In genomic region chr3:88505765-88506164, GRCm38 (mm10) we compare ENCODE assay signal across 16 mouse cellular contexts. TPM values are rescaled to one million over a fixed set of nuclear protein-coding genes. Genes with fewer than 3 reads are reported as not detected.
DNase-seq lines count a peak whose midpoint lies in the region; ATAC-seq and TF ChIP-seq lines count a peak whose summit lies in the region.
"Had no signal": no experiment of that assay in that cellular context is flagged by ENCODE, and none has a peak within 500 bp of the region (broad histone marks: within the 10 kb centered on the region; RNA-seq: fewer than 3 reads in every experiment).

No protein-coding gene starts in this region.

- H3K9me3 ChIP-seq in lung, embryonic 15.5 days, result no peaks in the 10 kb centered on the region
- no peaks in the 10 kb centered on the region for H3K9me3 ChIP-seq in embryonic facial prominence, embryonic 10.5 days
- no peaks in the 10 kb centered on the region for H3K9me3 ChIP-seq in limb, embryonic 10.5 days (replicated peaks)
- no peaks in the 10 kb centered on the region for H3K9me3 ChIP-seq in stomach, postnatal 0 days (ENCODE audit: control insufficient read depth, low read length)
- H3K9me3 ChIP-seq: heart, embryonic 12.5 days; megakaryocyte, embryonic 14.5 days had no signal

- H3K27ac ChIP-seq in lung, embryonic 15.5 days, result 0 out of 2 replicates have a peak overlapping the region, but pooled peaks have one; percentile 50
- H3K27ac ChIP-seq in embryonic facial prominence, embryonic 10.5 days (replicated peaks), result peak overlapping the region; percentile 77
- peak overlapping the region; percentile 81 for H3K27ac ChIP-seq in limb, embryonic 10.5 days
- H3K27ac ChIP-seq in stomach, postnatal 0 days (replicated peaks), result peak overlapping the region; percentile 45; the same call in 1 of the 2 replicates
- H3K27ac ChIP-seq: layer of hippocampus, adult 2 months had no signal

- no peaks in the 10 kb centered on the region for H3K27me3 ChIP-seq in lung, embryonic 15.5 days
- peaks cover 37% of the 10 kb centered on the region for H3K27me3 ChIP-seq in embryonic facial prominence, embryonic 10.5 days (replicated peaks; ENCODE audit: low read depth, poor library complexity, severe bottlenecking)
- H3K27me3 ChIP-seq in limb, embryonic 10.5 days (ENCODE audit: low read depth, poor library complexity, severe bottlenecking), result peaks cover 39% of the 10 kb centered on the region
- no peaks in the 10 kb centered on the region for H3K27me3 ChIP-seq in stomach, postnatal 0 days (ENCODE audit: control insufficient read depth, insufficient read depth, low read length)
- H3K27me3 ChIP-seq: heart, embryonic 12.5 days; megakaryocyte, embryonic 14.5 days had no signal

- no peak overlapping the region for H3K4me2 ChIP-seq in lung, embryonic 15.5 days
- no peak overlapping the region for H3K4me2 ChIP-seq in stomach, postnatal 0 days (replicated peaks; ENCODE audit: low read depth)
- H3K4me2 ChIP-seq: heart, embryonic 12.5 days had no signal

- H3K9ac ChIP-seq in lung, embryonic 15.5 days, result no peak overlapping the region
- no peak overlapping the region for H3K9ac ChIP-seq in stomach, postnatal 0 days (ENCODE audit: low read length)
- H3K9ac ChIP-seq: heart, embryonic 12.5 days had no signal

- no peak for DNase-seq in lung, postnatal 14 days
- peak; percentile 55 for DNase-seq in embryonic facial prominence, embryonic 10.5 days (ENCODE audit: low spot score)
- DNase-seq in limb, embryonic 10.5 days (ENCODE audit: low spot score), result no peak
- DNase-seq in stomach, postnatal 0 days (ENCODE audit: low spot score), result no peak
- no peak for DNase-seq in Muller cell, postnatal 12 days (ENCODE audit: inconsistent ontology term)
- DNase-seq in frontal cortex, adult 2 months (ENCODE audit: extremely low spot score in 1 of 2, low spot score in 1 of 2), result no peak
- DNase-seq: adrenal gland, adult 2 months; cerebellum, adult 9-10 months; gastrocnemius, postnatal 36 days; right cerebral cortex, postnatal 4 days; thymus, postnatal 14 days had no signal

- no peak for TF ChIP-seq EP300 in stomach, postnatal 0 days (optimal IDR thresholded peaks at IDR 0.05)

- TF ChIP-seq CTCF in stomach, postnatal 0 days (IDR thresholded peaks at IDR 0.05; ENCODE audit: low read depth), result no peak; the same call in 1 of the 2 replicates

- H3K36me3 ChIP-seq in lung, embryonic 15.5 days, result no peaks in the 10 kb centered on the region
- no peaks in the 10 kb centered on the region for H3K36me3 ChIP-seq in embryonic facial prominence, embryonic 10.5 days (replicated peaks)
- 0 out of 2 replicates have a peak, but pooled peaks cover 2% of the 10 kb centered on the region for H3K36me3 ChIP-seq in limb, embryonic 10.5 days
- H3K36me3 ChIP-seq in stomach, postnatal 0 days (ENCODE audit: control insufficient read depth, insufficient read depth, low read length), result no peaks in the 10 kb centered on the region
- H3K36me3 ChIP-seq: heart, embryonic 12.5 days had no signal

- no peak overlapping the region for H3K4me3 ChIP-seq in lung, embryonic 15.5 days
- H3K4me3 ChIP-seq in embryonic facial prominence, embryonic 10.5 days, result no peak overlapping the region; the same call in 1 of the 2 replicates
- H3K4me3 ChIP-seq in limb, embryonic 10.5 days, result peak overlapping the region; percentile 21; the same call in 1 of the 2 replicates
- no peak overlapping the region for H3K4me3 ChIP-seq in stomach, postnatal 0 days (ENCODE audit: low read depth, low read length)
- H3K4me3 ChIP-seq: heart, embryonic 12.5 days; layer of hippocampus, adult 2 months had no signal

- WGBS in lung, embryonic 15.5 days, result 44% methylated on average over 7 of the region's 7 CpGs
- WGBS in embryonic facial prominence, embryonic 10.5 days, result 34% methylated on average over 7 of the region's 7 CpGs
- WGBS in limb, embryonic 10.5 days, result 28% methylated on average over 7 of the region's 7 CpGs
- WGBS in stomach, postnatal 0 days, result 48% methylated on average over 7 of the region's 7 CpGs

- peaks cover 53% of the 10 kb centered on the region for H3K4me1 ChIP-seq in lung, embryonic 15.5 days
- peaks cover 81% of the 10 kb centered on the region for H3K4me1 ChIP-seq in embryonic facial prominence, embryonic 10.5 days
- H3K4me1 ChIP-seq in limb, embryonic 10.5 days, result peaks cover 63% of the 10 kb centered on the region
- H3K4me1 ChIP-seq in stomach, postnatal 0 days (replicated peaks; ENCODE audit: control insufficient read depth, insufficient read depth), result peaks cover 10% of the 10 kb centered on the region

- ATAC-seq in lung, embryonic 15.5 days (ENCODE audit: borderline replicate concordance, extremely low read depth, low FRiP score, low TSS enrichment), result no peak
- no peak for ATAC-seq in stomach, postnatal 0 days (ENCODE audit: low FRiP score, low TSS enrichment)
- ATAC-seq: inflammation-experienced regulatory T-cells, adult 6 months had no signal

RNA-seq across cellular contexts. Expression of gene Lmna, which starts 4.0 kb away (rescaled TPM):
- polyA plus RNA-seq in lung, embryonic 15.5 days (2015; fragmentation: Nextera tagmentation; extraction: Ambion mirVana), result 111 and 121 TPM in 2 replicates
- 15.2 and 17.9 TPM in 2 replicates for polyA plus RNA-seq in embryonic facial prominence, embryonic 10.5 days (2016; fragmentation: Nextera tagmentation; extraction: Ambion mirVana)
- polyA plus RNA-seq in limb, embryonic 10.5 days (2016; fragmentation: Nextera tagmentation; extraction: Ambion mirVana), result 9.2 and 14.5 TPM in 2 replicates
- polyA plus RNA-seq in stomach, postnatal 0 days (2015; fragmentation: Nextera tagmentation; extraction: Ambion mirVana), result 250 and 267 TPM in 2 replicates
- polyA plus RNA-seq in frontal cortex, adult 2 months (2012; rRNA removed), result 52.5 and 53.9 TPM in 2 replicates

RNA-seq across cellular contexts. Expression of gene Mex3a, which starts 26.4 kb away (rescaled TPM):
- polyA plus RNA-seq in lung, embryonic 15.5 days (2015; fragmentation: Nextera tagmentation; extraction: Ambion mirVana), result 15.8 and 16.8 TPM in 2 replicates
- 33.6 and 37.4 TPM in 2 replicates for polyA plus RNA-seq in embryonic facial prominence, embryonic 10.5 days (2016; fragmentation: Nextera tagmentation; extraction: Ambion mirVana)
- 28.9 and 34.8 TPM in 2 replicates for polyA plus RNA-seq in limb, embryonic 10.5 days (2016; fragmentation: Nextera tagmentation; extraction: Ambion mirVana)
- 3.3 and 3.4 TPM in 2 replicates for polyA plus RNA-seq in stomach, postnatal 0 days (2015; fragmentation: Nextera tagmentation; extraction: Ambion mirVana)
- polyA plus RNA-seq in frontal cortex, adult 2 months (2012; rRNA removed), result 4.5 and 4.7 TPM in 2 replicates

RNA-seq across cellular contexts. Expression of gene Rab25, which starts 42.3 kb away (rescaled TPM):
- 33.1 and 36.4 TPM in 2 replicates for polyA plus RNA-seq in lung, embryonic 15.5 days (2015; fragmentation: Nextera tagmentation; extraction: Ambion mirVana)
- 4.9 and 5.8 TPM in 2 replicates for polyA plus RNA-seq in embryonic facial prominence, embryonic 10.5 days (2016; fragmentation: Nextera tagmentation; extraction: Ambion mirVana)
- 1.7 and 3.7 TPM in 2 replicates for polyA plus RNA-seq in limb, embryonic 10.5 days (2016; fragmentation: Nextera tagmentation; extraction: Ambion mirVana)
- 252 and 271 TPM in 2 replicates for polyA plus RNA-seq in stomach, postnatal 0 days (2015; fragmentation: Nextera tagmentation; extraction: Ambion mirVana)
- polyA plus RNA-seq in frontal cortex, adult 2 months (2012; rRNA removed), result 0.40 and 0.67 TPM in 2 replicates
- polyA plus RNA-seq: inflammation-experienced regulatory T-cells, adult 6 months had no signal

RNA-seq across cellular contexts. Expression of gene Sema4a, which starts 44.8 kb away (rescaled TPM):
- 4.5 and 5.3 TPM in 2 replicates for polyA plus RNA-seq in lung, embryonic 15.5 days (2015; fragmentation: Nextera tagmentation; extraction: Ambion mirVana)
- 5.9 and 7.1 TPM in 2 replicates for polyA plus RNA-seq in embryonic facial prominence, embryonic 10.5 days (2016; fragmentation: Nextera tagmentation; extraction: Ambion mirVana)
- 4.7 and 6.7 TPM in 2 replicates for polyA plus RNA-seq in limb, embryonic 10.5 days (2016; fragmentation: Nextera tagmentation; extraction: Ambion mirVana)
- polyA plus RNA-seq in stomach, postnatal 0 days (2015; fragmentation: Nextera tagmentation; extraction: Ambion mirVana), result 27.9 and 32.7 TPM in 2 replicates
- 66.2 and 70.8 TPM in 2 replicates for polyA plus RNA-seq in frontal cortex, adult 2 months (2012; rRNA removed)

RNA-seq across cellular contexts. Expression of gene Lamtor2, which starts 47.1 kb away (rescaled TPM):
- polyA plus RNA-seq in lung, embryonic 15.5 days (2015; fragmentation: Nextera tagmentation; extraction: Ambion mirVana), result 165 and 178 TPM in 2 replicates
- polyA plus RNA-seq in embryonic facial prominence, embryonic 10.5 days (2016; fragmentation: Nextera tagmentation; extraction: Ambion mirVana), result 158 and 161 TPM in 2 replicates
- polyA plus RNA-seq in limb, embryonic 10.5 days (2016; fragmentation: Nextera tagmentation; extraction: Ambion mirVana), result 151 and 159 TPM in 2 replicates
- polyA plus RNA-seq in stomach, postnatal 0 days (2015; fragmentation: Nextera tagmentation; extraction: Ambion mirVana), result 154 and 157 TPM in 2 replicates
- polyA plus RNA-seq in frontal cortex, adult 2 months (2012; rRNA removed), result 110 and 131 TPM in 2 replicates
